Mouse (Mus musculus): ENCODE measurements around the gene Tmem43. TPM values are rescaled to one million over a fixed set of nuclear protein-coding genes. Genes with fewer than 3 reads are reported as not detected.

The Tmem43 gene
- polyA plus RNA-seq, 1 experiment from 2014 or later = 12.2 TPM

DNA sequence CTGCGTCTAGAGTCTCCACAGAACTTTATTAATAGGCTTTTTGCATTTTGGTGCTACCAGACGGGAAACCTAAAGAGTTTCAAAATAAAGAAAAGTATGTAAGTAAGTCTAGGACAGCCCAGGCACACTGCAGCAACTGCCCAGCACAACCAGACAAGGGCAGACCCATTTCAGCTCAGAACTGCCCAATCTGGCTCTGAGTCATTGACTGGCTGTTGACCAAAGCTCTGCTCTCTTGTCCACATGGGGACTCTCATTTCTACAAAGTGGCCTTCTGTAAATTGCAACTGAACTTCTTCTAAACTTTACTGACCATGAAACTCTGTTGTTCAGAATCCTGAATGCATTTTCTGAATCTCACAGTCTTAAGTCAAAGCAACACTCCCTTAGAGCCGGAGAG lies 61.7 kb downstream of the Tmem43 start:
- Histone ChIP-seq H3K27ac (replicated peaks) (no peak overlapping the region), H3K4me3 (replicated peaks) (no peak overlapping the region), H3K4me1 (replicated peaks) (no peaks in the 10 kb centered on the region), H3K9ac (no peak overlapping the region), H3K4me2 (no peak overlapping the region), H3K36me3 (replicated peaks) (no peaks in the 10 kb centered on the region), H3K27me3 (no peaks in the 10 kb centered on the region), H3K9me3 (replicated peaks) (no peaks in the 10 kb centered on the region)
- ATAC-seq (ENCODE audit: insufficient read depth) = no peak
- WGBS (ENCODE audit: insufficient replicate concordance) = 49% methylated on average over 3 of the region's 3 CpGs

DNA sequence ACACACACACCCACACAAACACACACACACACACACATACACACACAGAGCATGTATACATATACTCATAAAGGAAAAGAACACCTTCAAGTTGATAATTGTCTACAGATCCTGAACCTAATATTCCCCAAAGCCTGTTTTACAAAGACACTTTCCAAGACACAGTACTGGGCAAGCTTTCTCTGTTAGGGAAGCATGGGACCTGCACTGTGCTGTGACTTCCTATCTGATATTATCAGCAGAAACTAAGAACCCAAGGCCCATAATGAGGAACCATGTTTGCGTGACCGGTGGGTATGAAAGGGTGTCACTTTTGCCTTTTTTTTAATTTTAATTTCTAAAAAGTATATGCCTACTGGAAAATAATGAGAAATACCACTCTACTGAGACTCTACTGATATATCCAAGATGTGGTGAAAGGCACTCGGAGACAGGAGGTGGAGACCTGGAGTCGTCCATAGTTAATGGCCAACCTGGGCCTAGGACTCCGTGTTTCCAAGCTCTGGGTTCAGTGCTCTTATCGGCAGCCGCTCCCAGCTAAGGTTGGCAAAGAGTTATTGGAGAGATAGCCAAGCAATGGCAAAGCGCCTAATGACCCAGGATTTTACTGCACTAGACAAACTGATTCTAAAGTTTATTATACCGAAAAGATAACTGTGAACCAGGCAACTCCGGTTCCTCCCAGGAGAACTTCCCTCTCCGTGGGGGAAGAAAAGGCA lies 62.7 kb downstream of the Tmem43 start:
- H3K4me3 ChIP-seq (replicated peaks) = no peak overlapping the region
- H3K4me1 ChIP-seq (replicated peaks) = no peaks in the 10 kb centered on the region
- H3K36me3 ChIP-seq (replicated peaks) = no peaks in the 10 kb centered on the region
- no peaks in the 10 kb centered on the region for H3K9me3 ChIP-seq (replicated peaks)
- no peak overlapping the region for H3K4me2 ChIP-seq
- no peak overlapping the region for H3K27ac ChIP-seq (replicated peaks)
- no peaks in the 10 kb centered on the region for H3K27me3 ChIP-seq
- 68% methylated on average over 11 of the region's 11 CpGs for WGBS (ENCODE audit: insufficient replicate concordance)
- no peak for ATAC-seq (ENCODE audit: insufficient read depth)
- H3K9ac ChIP-seq = no peak overlapping the region

Other genes starting within 250 kb of the Tmem43 start
- not detected in 2 replicates for gene Wnt7a, start 62.3 kb upstream of the Tmem43 start, polyA plus RNA-seq (2015; fragmentation: Nextera tagmentation; extraction: Ambion mirVana)
- 12.3 and 13.8 TPM in 2 replicates for gene Chchd4, start 157 bp upstream of the Tmem43 start, polyA plus RNA-seq (2015; fragmentation: Nextera tagmentation; extraction: Ambion mirVana)
- gene Xpc, start 42.2 kb downstream of the Tmem43 start, polyA plus RNA-seq (2015; fragmentation: Nextera tagmentation; extraction: Ambion mirVana) = 5.0 and 5.1 TPM in 2 replicates
- gene Lsm3, start 42.2 kb downstream of the Tmem43 start, polyA plus RNA-seq (2015; fragmentation: Nextera tagmentation; extraction: Ambion mirVana) = 94.8 and 106 TPM in 2 replicates
- 19.5 and 20.1 TPM in 2 replicates for gene Slc6a6, start 210.3 kb downstream of the Tmem43 start, polyA plus RNA-seq (2015; fragmentation: Nextera tagmentation; extraction: Ambion mirVana)